Mouse (Mus musculus) neural tube, embryonic 12.5 days (tissue): ENCODE data around the gene Tgfbi. TPM values are rescaled to one million over a fixed set of nuclear protein-coding genes. Genes with fewer than 3 reads are reported as not detected.

ENCODE experiments used
- ATAC-seq: fragments of 200-750 bp; cut with Nextera tagmentation; 2 replicates; pipeline ENCODE4 v1.8.0; 2017; ENCODE audit warnings: low read depth, mild to moderate bottlenecking, moderate TSS enrichment, moderate library complexity; ENCODE audit not compliant: low FRiP score
- H3K27ac ChIP-seq: fragments of 300-500 bp; sonication (generic); 2 replicates; pipeline ENCODE4 v1.5.1; 2016
- H3K27me3 ChIP-seq: fragments of 300-500 bp; sonication (generic); replicated peaks from 2 replicates; pipeline ENCODE4 v1.6.1; 2016; ENCODE audit warnings: mild to moderate bottlenecking
- H3K36me3 ChIP-seq: fragments of 300-500 bp; sonication (generic); 2 replicates; pipeline ENCODE4 v1.6.1; 2016; ENCODE audit warnings: mild to moderate bottlenecking
- H3K4me1 ChIP-seq: fragments of 300-500 bp; sonication (generic); 2 replicates; pipeline ENCODE4 v1.6.1; 2016
- H3K4me2 ChIP-seq: fragments of 300-500 bp; sonication (generic); replicated peaks from 2 replicates; pipeline ENCODE4 v1.6.1; 2016; ENCODE audit warnings: mild to moderate bottlenecking
- H3K4me3 ChIP-seq: fragments of 300-500 bp; sonication (generic); 2 replicates; pipeline ENCODE4 v1.5.1; 2016
- H3K9ac ChIP-seq: fragments of 300-500 bp; sonication (generic); 2 replicates; pipeline ENCODE4 v1.6.1; 2016; ENCODE audit warnings: mild to moderate bottlenecking
- H3K9me3 ChIP-seq: fragments of 300-500 bp; sonication (generic); 2 replicates; pipeline ENCODE4 v1.6.1; 2016; ENCODE audit warnings: mild to moderate bottlenecking
- WGBS: fragments of 180-500 bp; shearing (Covaris S2); methylation state at CpG from one replicate; pipeline ENCODE4 v1.1.7; 2016; 5-methylcytosine and 5-hydroxymethylcytosine counted together
- polyA plus RNA-seq: library from polyadenylated mRNA; unstranded; fragments of >200 nt; fragmentation: Nextera tagmentation; extraction: Ambion mirVana; gene quantifications from 2 replicates; pipeline ENCODE4 v1.2.1, GENCODE M21; 2016

Tgfbi gene
- polyA plus RNA-seq, 1 experiment from 2014 or later = 39.9 TPM

DNA sequence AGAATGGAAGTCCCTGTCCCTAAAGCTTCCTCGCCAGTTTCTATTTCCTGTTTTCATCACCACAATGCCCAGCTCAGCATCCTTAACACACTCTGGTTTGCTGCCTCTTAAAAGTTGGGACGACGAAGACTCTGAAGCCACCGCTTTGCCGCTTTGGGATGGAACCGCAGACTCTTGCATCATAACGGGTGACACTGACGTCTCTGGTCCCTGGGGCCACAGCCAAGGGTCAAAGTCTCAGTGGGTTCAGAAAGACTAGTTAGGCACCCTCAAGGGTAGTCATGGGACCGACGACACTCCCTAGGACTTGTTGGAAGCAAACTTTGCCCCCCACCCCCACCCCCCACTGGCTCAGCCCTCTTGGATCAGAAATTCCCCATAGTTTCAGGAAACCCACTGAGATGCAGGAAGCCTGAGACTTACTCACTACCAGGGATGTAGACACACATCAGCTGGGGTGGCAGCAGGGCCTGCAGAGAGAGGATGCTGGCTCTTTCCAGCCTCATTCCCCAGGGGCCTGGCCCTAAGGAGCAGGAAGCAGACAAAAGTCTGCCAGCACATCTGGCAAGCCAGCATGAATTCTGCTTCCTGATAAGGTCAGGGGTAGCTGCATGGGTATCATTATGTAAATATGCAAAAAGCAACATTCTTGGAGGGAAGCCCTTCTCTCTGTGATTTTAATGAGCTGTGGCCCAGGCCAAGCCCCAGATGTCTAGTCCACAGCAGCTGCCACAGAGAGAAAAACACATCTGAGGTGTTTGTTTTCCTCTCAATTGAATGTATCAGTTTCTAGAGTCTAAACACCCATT is 38.5 kb downstream of the Tgfbi start:
- no peak for ATAC-seq
- no peaks in the 10 kb centered on the region for H3K27me3 ChIP-seq

DNA sequence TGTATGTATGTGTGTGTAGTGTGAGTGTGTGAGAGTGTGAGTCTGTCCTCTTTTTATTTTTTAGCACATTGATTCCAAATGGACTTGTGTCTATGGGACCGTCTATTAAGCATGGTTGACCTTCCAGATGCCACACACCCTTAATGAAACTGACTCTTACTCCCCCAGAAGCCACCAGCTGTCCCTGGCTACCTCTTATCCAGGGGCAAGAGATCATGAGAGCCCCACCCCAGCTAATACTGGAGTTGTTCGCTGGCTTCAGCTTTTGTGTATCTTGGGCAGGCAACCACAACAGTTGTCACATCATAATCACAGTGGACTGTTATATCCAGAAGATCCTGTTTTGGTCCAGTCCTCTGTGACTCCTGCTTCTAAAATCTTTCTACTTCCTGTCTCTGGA is 40.7 kb downstream of the Tgfbi start:
- Histone ChIP-seq H3K4me2 (no peak overlapping the region), H3K27ac (no peak overlapping the region), H3K27me3 (no peaks in the 10 kb centered on the region), H3K9me3 (no peaks in the 10 kb centered on the region), H3K36me3 (no peaks in the 10 kb centered on the region), H3K4me1 (peaks cover 7% of the 10 kb centered on the region), H3K4me3 (no peak overlapping the region), H3K9ac (no peak overlapping the region)
- no peak for ATAC-seq
- WGBS = 90% methylated on average over 2 of the region's 2 CpGs

More for the DNA sequence above, 38.5 kb downstream of the Tgfbi start:
- H3K36me3 ChIP-seq = no peaks in the 10 kb centered on the region
- H3K9ac ChIP-seq = no peak overlapping the region
- no peak overlapping the region for H3K4me2 ChIP-seq
- 83% methylated on average over 10 of the region's 10 CpGs for WGBS
- no peaks in the 10 kb centered on the region for H3K9me3 ChIP-seq
- peaks cover 7% of the 10 kb centered on the region for H3K4me1 ChIP-seq
- no peak overlapping the region for H3K27ac ChIP-seq
- H3K4me3 ChIP-seq = no peak overlapping the region

- no peak overlapping the region for H3K4me3 ChIP-seq
- WGBS = 76% methylated on average over 8 of the region's 8 CpGs
- H3K27me3 ChIP-seq = no peaks in the 10 kb centered on the region
- H3K4me1 ChIP-seq = peaks cover 7% of the 10 kb centered on the region
- H3K9ac ChIP-seq = no peak overlapping the region
- H3K36me3 ChIP-seq = no peaks in the 10 kb centered on the region
- no peak overlapping the region for H3K27ac ChIP-seq
- ATAC-seq = no peak
- no peak overlapping the region for H3K4me2 ChIP-seq
- no peaks in the 10 kb centered on the region for H3K9me3 ChIP-seq
Measured at GRCm38 (mm10) chr13:56652381-56652780, 43.1 kb downstream of the Tgfbi start.

DNA sequence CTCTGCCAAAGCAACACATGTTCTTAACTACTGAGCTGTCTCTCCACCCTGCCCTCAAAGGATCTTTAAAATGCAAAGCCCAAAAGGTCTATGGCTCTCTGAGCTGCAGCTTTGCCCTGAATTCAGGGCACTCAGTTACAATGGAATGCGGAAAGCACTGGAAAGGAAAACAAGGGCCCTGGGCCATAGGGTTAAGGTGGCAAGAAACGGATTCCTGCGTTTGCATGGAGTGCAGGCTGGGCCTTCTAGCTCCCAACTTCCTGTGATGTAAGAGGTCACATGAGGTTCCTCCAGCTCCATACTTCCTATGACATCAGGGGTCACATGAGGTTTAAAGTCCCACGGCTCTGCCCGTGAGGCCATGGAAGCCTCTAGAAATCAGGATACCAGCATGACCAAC is 44.9 kb downstream of the Tgfbi start:
- Histone ChIP-seq H3K4me2 (no peak overlapping the region), H3K36me3 (no peaks in the 10 kb centered on the region), H3K4me1 (no peaks in the 10 kb centered on the region), H3K4me3 (no peak overlapping the region), H3K27me3 (no peaks in the 10 kb centered on the region), H3K9ac (no peak overlapping the region), H3K9me3 (no peaks in the 10 kb centered on the region), H3K27ac (no peak overlapping the region)
- 93% methylated on average over 5 of the region's 5 CpGs for WGBS
- no peak for ATAC-seq

- H3K9ac ChIP-seq = no peak overlapping the region
- no peaks in the 10 kb centered on the region for H3K4me1 ChIP-seq
- WGBS = 43% methylated on average over 7 of the region's 7 CpGs
- H3K27ac ChIP-seq = no peak overlapping the region
- no peak overlapping the region for H3K4me3 ChIP-seq
- ATAC-seq = no peak
- no peaks in the 10 kb centered on the region for H3K9me3 ChIP-seq
- H3K27me3 ChIP-seq = no peaks in the 10 kb centered on the region
- H3K4me2 ChIP-seq = no peak overlapping the region
- no peaks in the 10 kb centered on the region for H3K36me3 ChIP-seq
Measured at GRCm38 (mm10) chr13:56657946-56658512, 48.7 kb downstream of the Tgfbi start.

DNA sequence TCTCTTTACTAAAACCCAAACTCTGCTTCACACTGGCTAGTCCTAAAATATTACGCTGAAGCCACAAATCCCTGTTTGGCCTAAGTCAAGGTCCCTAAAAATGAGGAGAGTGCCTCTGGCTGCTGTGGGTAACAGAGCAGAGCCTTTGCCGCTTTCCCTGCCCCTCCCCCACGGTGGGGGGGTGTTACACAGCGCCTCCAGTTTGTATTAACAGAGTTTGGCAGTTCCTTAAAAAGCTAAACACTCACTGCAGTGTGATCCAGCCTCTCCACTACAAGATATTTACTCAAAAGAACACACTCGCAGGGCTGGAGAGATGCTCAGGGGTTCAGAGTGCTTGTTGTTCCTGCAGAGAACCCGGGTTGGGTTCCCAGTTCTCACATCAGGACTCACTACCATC is 49.6 kb downstream of the Tgfbi start:
- Histone ChIP-seq H3K36me3 (no peaks in the 10 kb centered on the region), H3K27me3 (no peaks in the 10 kb centered on the region), H3K4me1 (no peaks in the 10 kb centered on the region), H3K4me3 (no peak overlapping the region), H3K9me3 (no peaks in the 10 kb centered on the region), H3K4me2 (no peak overlapping the region), H3K27ac (no peak overlapping the region), H3K9ac (no peak overlapping the region)
- WGBS = 70% methylated on average over 6 of the region's 6 CpGs
- ATAC-seq = no peak

- H3K36me3 ChIP-seq = no peaks in the 10 kb centered on the region
- H3K4me1 ChIP-seq = no peaks in the 10 kb centered on the region
- H3K9ac ChIP-seq = no peak overlapping the region
- H3K4me2 ChIP-seq = no peak overlapping the region
- no peak overlapping the region for H3K27ac ChIP-seq
- no peak overlapping the region for H3K4me3 ChIP-seq
- no peak for ATAC-seq
- H3K27me3 ChIP-seq = no peaks in the 10 kb centered on the region
- H3K9me3 ChIP-seq = no peaks in the 10 kb centered on the region
- 64% methylated on average over 7 of the region's 7 CpGs for WGBS
Measured at GRCm38 (mm10) chr13:56661914-56662621, 52.7 kb downstream of the Tgfbi start.

DNA sequence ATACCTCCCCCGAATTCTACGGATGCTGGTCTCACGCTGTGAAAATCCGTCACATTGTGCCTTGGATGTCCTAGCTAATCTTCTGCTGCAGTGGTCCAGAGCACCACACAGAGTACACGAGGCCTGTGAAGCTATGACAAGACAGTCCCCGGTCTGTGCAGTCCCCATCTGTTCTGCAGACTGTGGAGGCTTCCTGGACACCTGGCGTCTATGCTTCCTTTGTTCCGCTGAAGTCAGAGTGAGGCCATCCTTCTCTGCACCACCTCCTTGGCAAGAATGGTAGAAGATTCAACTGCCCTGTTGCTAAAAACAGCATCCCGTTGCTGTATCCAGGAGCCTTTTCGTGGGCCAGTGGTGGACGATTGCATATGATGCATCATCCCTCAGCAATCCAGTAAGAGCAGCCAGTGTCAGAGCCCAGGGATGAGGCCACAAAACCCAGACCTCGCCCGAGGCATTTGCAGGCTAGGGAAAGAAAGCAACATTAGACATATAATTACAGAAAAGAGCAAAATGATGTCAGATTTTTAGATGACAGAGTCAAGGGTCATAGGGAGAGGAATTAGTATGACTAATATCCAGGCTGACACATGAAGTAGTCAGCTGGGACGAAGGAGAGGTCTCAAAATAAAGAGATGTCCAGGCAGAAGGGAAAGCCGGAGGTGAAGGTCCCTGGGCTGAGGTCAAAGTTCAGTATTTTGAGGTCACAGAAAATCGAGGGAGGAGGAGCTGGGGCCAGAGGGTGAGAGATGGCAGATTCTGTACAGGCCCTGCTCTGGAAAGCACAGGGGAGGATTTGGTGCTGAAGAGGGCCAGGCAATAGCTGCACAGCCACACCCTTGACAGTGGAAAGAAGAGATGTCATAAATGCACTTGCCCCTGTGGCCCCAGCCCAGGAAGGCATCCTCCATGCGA is 55.2 kb downstream of the Tgfbi start:
- no peaks in the 10 kb centered on the region for H3K9me3 ChIP-seq
- no peaks in the 10 kb centered on the region for H3K36me3 ChIP-seq
- no peak overlapping the region for H3K9ac ChIP-seq
- no peak overlapping the region for H3K4me3 ChIP-seq
- no peak overlapping the region for H3K4me2 ChIP-seq
- H3K4me1 ChIP-seq = no peaks in the 10 kb centered on the region
- WGBS = 71% methylated on average over 17 of the region's 17 CpGs
- no peaks in the 10 kb centered on the region for H3K27me3 ChIP-seq
- H3K27ac ChIP-seq = no peak overlapping the region
- no peak for ATAC-seq

- no peak overlapping the region for H3K4me2 ChIP-seq
- no peak overlapping the region for H3K9ac ChIP-seq
- no peak overlapping the region for H3K4me3 ChIP-seq
- no peaks in the 10 kb centered on the region for H3K9me3 ChIP-seq
- H3K27me3 ChIP-seq = no peaks in the 10 kb centered on the region
- no peak for ATAC-seq
- H3K27ac ChIP-seq = no peak overlapping the region
- no peaks in the 10 kb centered on the region for H3K4me1 ChIP-seq
- 69% methylated on average over 11 of the region's 11 CpGs for WGBS
- H3K36me3 ChIP-seq = no peaks in the 10 kb centered on the region
Measured at GRCm38 (mm10) chr13:56671206-56671605, 61.9 kb downstream of the Tgfbi start.

- Histone ChIP-seq H3K36me3 (no peaks in the 10 kb centered on the region), H3K4me3 (no peak overlapping the region), H3K9ac (no peak overlapping the region), H3K4me2 (no peak overlapping the region), H3K4me1 (0 out of 2 replicates have a peak, but pooled peaks cover 3% of the 10 kb centered on the region), H3K27me3 (no peaks in the 10 kb centered on the region), H3K9me3 (no peaks in the 10 kb centered on the region), H3K27ac (no peak overlapping the region)
- no peak for ATAC-seq
- WGBS = 73% methylated on average over 4 of the region's 4 CpGs
Measured at GRCm38 (mm10) chr13:56677731-56678130, 68.4 kb downstream of the Tgfbi start.

- H3K36me3 ChIP-seq = no peaks in the 10 kb centered on the region
- H3K4me1 ChIP-seq = 0 out of 2 replicates have a peak, but pooled peaks cover 3% of the 10 kb centered on the region
- ATAC-seq = no peak
- 39% methylated on average over 10 of the region's 10 CpGs for WGBS
- no peak overlapping the region for H3K4me2 ChIP-seq
- H3K9ac ChIP-seq = no peak overlapping the region
- H3K27ac ChIP-seq = no peak overlapping the region
- H3K4me3 ChIP-seq = no peak overlapping the region
- H3K9me3 ChIP-seq = no peaks in the 10 kb centered on the region
- no peaks in the 10 kb centered on the region for H3K27me3 ChIP-seq
Measured at GRCm38 (mm10) chr13:56678188-56678787, 69.0 kb downstream of the Tgfbi start.
